Mouse (Mus musculus) ES-Bruce4 (cell line): Measurements from ENCODE around the gene Auts2.

Experiments
- CTCF ChIP-seq: IDR thresholded peaks from one replicate; pipeline ENCODE4 v1.8.1; 2011; ENCODE audit warnings: low read depth, low read length
- EP300 ChIP-seq: IDR thresholded peaks from 2 replicates; pipeline ENCODE4 v1.6.1; 2011; ENCODE audit warnings: low read depth, low read length; ENCODE audit not compliant: insufficient read depth
- POLR2A ChIP-seq: IDR thresholded peaks from one replicate; pipeline ENCODE4 v1.8.1; 2011; ENCODE audit warnings: low read length; ENCODE audit not compliant: insufficient read depth

DNA sequence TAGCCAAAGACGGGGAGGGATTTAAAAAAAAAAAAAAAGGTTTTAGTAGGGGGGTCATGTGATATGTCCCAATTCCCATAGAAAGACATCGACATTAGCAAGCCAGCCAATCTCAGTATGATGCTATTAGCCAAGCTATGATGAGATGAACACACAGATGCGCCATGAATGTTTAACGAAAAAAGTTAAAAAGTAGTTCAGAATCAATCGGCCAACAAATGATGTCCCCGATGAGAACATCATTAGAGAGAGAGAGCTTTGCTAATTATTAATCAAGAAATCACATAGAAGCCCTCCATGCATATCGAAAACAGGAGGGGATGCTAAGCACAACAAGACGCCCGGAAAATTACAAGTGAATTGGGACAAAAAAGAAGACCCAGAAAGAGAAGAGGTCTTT lies 1077.0 kb downstream of the Auts2 start:
- TF ChIP-seq POLR2A (no peak), CTCF (no peak), EP300 (no peak)
